Mouse (Mus musculus) C2C12 (cell line): ENCODE data around the gene Strn3.

Experiments used
- CTCF ChIP-seq: IDR thresholded peaks from one replicate; pipeline ENCODE4 v1.5.1; 2011; ENCODE audit not compliant: control insufficient read depth, insufficient read depth, insufficient read length
- MAX ChIP-seq: IDR thresholded peaks from one replicate; pipeline ENCODE4 v1.6.1; 2011; ENCODE audit warnings: mild to moderate bottlenecking, control low read depth

DNA sequence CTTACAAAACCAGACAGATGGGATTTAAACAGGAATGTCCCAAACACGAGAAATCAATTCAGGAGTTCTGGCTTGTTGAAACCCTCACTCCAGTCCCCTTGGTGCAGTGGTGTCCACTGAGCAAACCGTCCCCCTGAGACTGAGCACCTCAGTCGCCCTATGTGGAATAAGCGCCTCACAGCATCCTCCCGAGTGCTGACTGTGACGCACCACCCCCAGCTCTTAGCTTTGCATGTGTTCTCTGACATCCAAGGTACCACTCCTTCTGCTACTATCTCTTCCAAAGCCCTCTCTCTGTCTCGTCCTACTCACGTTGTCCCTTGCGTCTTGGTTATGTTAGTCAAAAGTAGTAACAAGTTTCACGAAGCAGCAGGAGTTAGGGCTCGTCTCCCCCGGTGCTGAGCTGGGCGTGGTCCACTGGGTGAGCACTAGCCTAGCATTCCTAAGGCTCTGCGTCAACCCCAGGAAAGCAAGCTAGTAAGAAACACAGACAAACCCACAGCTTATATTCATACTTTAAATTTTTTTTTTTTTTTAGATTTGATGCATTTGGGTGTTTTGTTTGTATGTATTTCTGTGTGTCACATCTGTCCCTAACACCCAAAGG is 43.0 kb upstream of the Strn3 start:
- TF ChIP-seq CTCF = no peak
- TF ChIP-seq MAX = no peak
